Mouse (Mus musculus) spleen, postnatal 10 days (tissue): ENCODE data around the gene Gm17455.

ENCODE experiments used
- DNase-seq, 2 experiments: peaks; one replicate each; pipeline ENCODE4 v3.0.0; 2021 to 2022; ENCODE audit warnings: low spot score in 2 of 2

The Gm17455 gene

GRCm38 (mm10) chr10:60373543-60373936 lies 26.0 kb upstream of the Gm17455 start:
- no peak for DNase-seq

- no peak for DNase-seq
Measured at GRCm38 (mm10) chr10:60373937-60374578, 25.5 kb upstream of the Gm17455 start.

GRCm38 (mm10) chr10:60376704-60377103 lies 22.8 kb upstream of the Gm17455 start:
- no peak for DNase-seq

- DNase-seq = no peak
Measured at GRCm38 (mm10) chr10:60379419-60379957, 20.0 kb upstream of the Gm17455 start.

- no peak for DNase-seq
Measured at GRCm38 (mm10) chr10:60380229-60380628, 19.3 kb upstream of the Gm17455 start.

- DNase-seq = peak in 1 of 2 experiments; percentile 33
Measured at GRCm38 (mm10) chr10:60381142-60381925, 18.2 kb upstream of the Gm17455 start.

- peak in 1 of 2 experiments; percentile 50 for DNase-seq
Measured at GRCm38 (mm10) chr10:60388332-60388731, 11.2 kb upstream of the Gm17455 start.

- DNase-seq = peak in 1 of 2 experiments; percentile 57
Measured at GRCm38 (mm10) chr10:60389447-60389865, 10.1 kb upstream of the Gm17455 start.

- DNase-seq = no peak
Measured at GRCm38 (mm10) chr10:60390177-60390903, 9.2 kb upstream of the Gm17455 start.

GRCm38 (mm10) chr10:60390904-60391420 lies 8.6 kb upstream of the Gm17455 start:
- DNase-seq = no peak

GRCm38 (mm10) chr10:60391661-60392060 lies 7.9 kb upstream of the Gm17455 start:
- no peak for DNase-seq

- no peak for DNase-seq
Measured at GRCm38 (mm10) chr10:60394936-60395335, 4.6 kb upstream of the Gm17455 start.

GRCm38 (mm10) chr10:60395605-60396004 lies 3.9 kb upstream of the Gm17455 start:
- DNase-seq = no peak

- no peak for DNase-seq
Measured at GRCm38 (mm10) chr10:60398051-60398814, 1.3 kb upstream of the Gm17455 start.

- DNase-seq = no peak
Measured at GRCm38 (mm10) chr10:60400507-60401295, 1.2 kb downstream of the Gm17455 start.

GRCm38 (mm10) chr10:60405460-60406177 lies 6.1 kb downstream of the Gm17455 start:
- DNase-seq = no peak

GRCm38 (mm10) chr10:60407831-60408230 lies 8.3 kb downstream of the Gm17455 start:
- peak; percentile 65 to 77 for DNase-seq

- no peak for DNase-seq
Measured at GRCm38 (mm10) chr10:60411794-60412193, 12.3 kb downstream of the Gm17455 start.

GRCm38 (mm10) chr10:60413756-60414155 lies 14.2 kb downstream of the Gm17455 start:
- peak in 1 of 2 experiments; percentile 47 for DNase-seq

- no peak for DNase-seq
Measured at GRCm38 (mm10) chr10:60417041-60417440, 17.5 kb downstream of the Gm17455 start.
